Mouse (Mus musculus): ENCODE results near the gene Dhx38. TPM values are rescaled to one million over a fixed set of nuclear protein-coding genes. Genes with fewer than 3 reads are reported as not detected.

Dhx38 gene
- polyA plus RNA-seq, 1 experiment: 19.3 TPM

- no peaks in the 10 kb centered on the region for H3K27me3 ChIP-seq (ENCODE audit: control insufficient read depth, insufficient read depth, insufficient read length)
- H3K4me3 ChIP-seq: no peak overlapping the region
- H3K79me2 ChIP-seq (ENCODE audit: control insufficient read depth, insufficient read depth): no peaks in the 10 kb centered on the region
- no peak overlapping the region for H3K4me2 ChIP-seq (ENCODE audit: low read depth)
- TF ChIP-seq POLR2A (IDR thresholded peaks at IDR 0.05; ENCODE audit: insufficient read length, low read depth) (no peak), MAX (IDR thresholded peaks at IDR 0.05; ENCODE audit: low read depth) (no peak), TCF3 (IDR thresholded peaks at IDR 0.05; ENCODE audit: insufficient read length, low read depth) (no peak)
- H3K36me3 ChIP-seq (ENCODE audit: control insufficient read depth, insufficient read depth): peaks cover 3% of the 10 kb centered on the region
- no peak overlapping the region for H3ac ChIP-seq (ENCODE audit: control insufficient read depth, insufficient read length)
These were observed 25.7 kb upstream of the Dhx38 start for GRCm38 (mm10) chr8:109591367-109591766.

- Histone ChIP-seq H3ac (ENCODE audit: control insufficient read depth, insufficient read length) (no peak overlapping the region), H3K4me3 (no peak overlapping the region), H3K4me2 (ENCODE audit: low read depth) (no peak overlapping the region), H3K27me3 (ENCODE audit: control insufficient read depth, insufficient read depth, insufficient read length) (no peaks in the 10 kb centered on the region), H3K36me3 (ENCODE audit: control insufficient read depth, insufficient read depth) (peaks cover 3% of the 10 kb centered on the region), H3K79me2 (ENCODE audit: control insufficient read depth, insufficient read depth) (no peaks in the 10 kb centered on the region)
- no peak for TF ChIP-seq TCF12 (IDR thresholded peaks at IDR 0.05; ENCODE audit: insufficient read depth, poor library complexity, severe bottlenecking)
- no peak for TF ChIP-seq CEBPB (IDR thresholded peaks at IDR 0.05; ENCODE audit: insufficient read depth, poor library complexity, severe bottlenecking)
- TF ChIP-seq MAX (IDR thresholded peaks at IDR 0.05; ENCODE audit: low read depth): no peak
- TF ChIP-seq TCF3 (IDR thresholded peaks at IDR 0.05; ENCODE audit: insufficient read length, low read depth): no peak
- no peak for TF ChIP-seq E2F4 (IDR thresholded peaks at IDR 0.05; ENCODE audit: insufficient read depth)
- no peak for TF ChIP-seq MYOG (IDR thresholded peaks at IDR 0.05; ENCODE audit: control insufficient read depth in 1 of 3, insufficient read depth in 1 of 3, insufficient read length in 2 of 3, low read depth in 2 of 3)
- no peak for TF ChIP-seq USF1 (IDR thresholded peaks at IDR 0.05; ENCODE audit: low read depth)
- TF ChIP-seq POLR2AphosphoS2 (IDR thresholded peaks at IDR 0.05; ENCODE audit: insufficient read length, low read depth): no peak
- TF ChIP-seq POLR2A (IDR thresholded peaks at IDR 0.05; ENCODE audit: insufficient read length, low read depth): no peak
- TF ChIP-seq REST (IDR thresholded peaks at IDR 0.05; ENCODE audit: insufficient read depth, insufficient read length): no peak
These were observed 25.2 kb upstream of the Dhx38 start for GRCm38 (mm10) chr8:109590901-109591300.

GRCm38 (mm10) chr8:109586972-109587504 is 21.4 kb upstream of the Dhx38 start:
- H3ac ChIP-seq (ENCODE audit: control insufficient read depth, insufficient read length): no peak overlapping the region
- no peaks in the 10 kb centered on the region for H3K36me3 ChIP-seq (ENCODE audit: control insufficient read depth, insufficient read depth)
- no peaks in the 10 kb centered on the region for H3K79me2 ChIP-seq (ENCODE audit: control insufficient read depth, insufficient read depth)
- H3K4me2 ChIP-seq (ENCODE audit: low read depth): no peak overlapping the region
- peaks cover 21% of the 10 kb centered on the region for H3K27me3 ChIP-seq (ENCODE audit: control insufficient read depth, insufficient read depth, insufficient read length)
- TF ChIP-seq TCF3 (IDR thresholded peaks at IDR 0.05; ENCODE audit: insufficient read length, low read depth) (no peak), TCF12 (IDR thresholded peaks at IDR 0.05; ENCODE audit: insufficient read depth, poor library complexity, severe bottlenecking) (no peak), E2F4 (IDR thresholded peaks at IDR 0.05; ENCODE audit: insufficient read depth) (no peak), MYOD1 (IDR thresholded peaks at IDR 0.05; ENCODE audit: control insufficient read depth in 1 of 3, insufficient read length in 2 of 3, low read depth in 2 of 3) (no peak), MYOG (IDR thresholded peaks at IDR 0.05; ENCODE audit: control insufficient read depth in 1 of 3, insufficient read depth in 1 of 3, insufficient read length in 2 of 3, low read depth in 2 of 3) (no peak), SRF (IDR thresholded peaks at IDR 0.05; ENCODE audit: control insufficient read depth, insufficient read length, low read depth) (no peak), REST (IDR thresholded peaks at IDR 0.05; ENCODE audit: insufficient read depth, insufficient read length) (no peak), CEBPB (IDR thresholded peaks at IDR 0.05; ENCODE audit: insufficient read depth, poor library complexity, severe bottlenecking) (no peak), POLR2AphosphoS2 (IDR thresholded peaks at IDR 0.05; ENCODE audit: insufficient read length, low read depth) (no peak)
- H3K4me3 ChIP-seq: no peak overlapping the region

GRCm38 (mm10) chr8:109585652-109586051 is 20.0 kb upstream of the Dhx38 start:
- Histone ChIP-seq H3K36me3 (ENCODE audit: control insufficient read depth, insufficient read depth) (no peaks in the 10 kb centered on the region), H3K4me3 (no peak overlapping the region), H3K4me2 (ENCODE audit: low read depth) (no peak overlapping the region), H3ac (ENCODE audit: control insufficient read depth, insufficient read length) (no peak overlapping the region), H3K79me2 (ENCODE audit: control insufficient read depth, insufficient read depth) (no peaks in the 10 kb centered on the region), H3K27me3 (ENCODE audit: control insufficient read depth, insufficient read depth, insufficient read length) (peaks cover 21% of the 10 kb centered on the region)
- TF ChIP-seq MAX (IDR thresholded peaks at IDR 0.05; ENCODE audit: low read depth): no peak
- TF ChIP-seq SRF (IDR thresholded peaks at IDR 0.05; ENCODE audit: control insufficient read depth, insufficient read length, low read depth): no peak
- TF ChIP-seq TCF12 (IDR thresholded peaks at IDR 0.05; ENCODE audit: insufficient read depth, poor library complexity, severe bottlenecking): no peak
- no peak for TF ChIP-seq MYOD1 (IDR thresholded peaks at IDR 0.05; ENCODE audit: control insufficient read depth in 1 of 3, insufficient read length in 2 of 3, low read depth in 2 of 3)
- no peak for TF ChIP-seq E2F4 (IDR thresholded peaks at IDR 0.05; ENCODE audit: insufficient read depth)
- TF ChIP-seq MYOG (IDR thresholded peaks at IDR 0.05; ENCODE audit: control insufficient read depth in 1 of 3, insufficient read depth in 1 of 3, insufficient read length in 2 of 3, low read depth in 2 of 3): no peak
- TF ChIP-seq USF1 (IDR thresholded peaks at IDR 0.05; ENCODE audit: low read depth): no peak
- TF ChIP-seq POLR2A (IDR thresholded peaks at IDR 0.05; ENCODE audit: insufficient read length, low read depth): no peak
- no peak for TF ChIP-seq CEBPB (IDR thresholded peaks at IDR 0.05; ENCODE audit: insufficient read depth, poor library complexity, severe bottlenecking)
- no peak for TF ChIP-seq TCF3 (IDR thresholded peaks at IDR 0.05; ENCODE audit: insufficient read length, low read depth)
- TF ChIP-seq POLR2AphosphoS2 (IDR thresholded peaks at IDR 0.05; ENCODE audit: insufficient read length, low read depth): no peak
- no peak for TF ChIP-seq REST (IDR thresholded peaks at IDR 0.05; ENCODE audit: insufficient read depth, insufficient read length)

- TF ChIP-seq MAX (IDR thresholded peaks at IDR 0.05; ENCODE audit: low read depth) (no peak), MYOG (IDR thresholded peaks at IDR 0.05; ENCODE audit: control insufficient read depth in 1 of 3, insufficient read depth in 1 of 3, insufficient read length in 2 of 3, low read depth in 2 of 3) (no peak), POLR2A (IDR thresholded peaks at IDR 0.05; ENCODE audit: insufficient read length, low read depth) (no peak), SRF (IDR thresholded peaks at IDR 0.05; ENCODE audit: control insufficient read depth, insufficient read length, low read depth) (no peak), TCF12 (IDR thresholded peaks at IDR 0.05; ENCODE audit: insufficient read depth, poor library complexity, severe bottlenecking) (no peak), REST (IDR thresholded peaks at IDR 0.05; ENCODE audit: insufficient read depth, insufficient read length) (no peak), USF1 (IDR thresholded peaks at IDR 0.05; ENCODE audit: low read depth) (no peak), E2F4 (IDR thresholded peaks at IDR 0.05; ENCODE audit: insufficient read depth) (no peak), MYOD1 (IDR thresholded peaks at IDR 0.05; ENCODE audit: control insufficient read depth in 1 of 3, insufficient read length in 2 of 3, low read depth in 2 of 3) (no peak), CEBPB (IDR thresholded peaks at IDR 0.05; ENCODE audit: insufficient read depth, poor library complexity, severe bottlenecking) (no peak), TCF3 (IDR thresholded peaks at IDR 0.05; ENCODE audit: insufficient read length, low read depth) (no peak), POLR2AphosphoS2 (IDR thresholded peaks at IDR 0.05; ENCODE audit: insufficient read length, low read depth) (no peak)
- Histone ChIP-seq H3K79me2 (ENCODE audit: control insufficient read depth, insufficient read depth) (no peaks in the 10 kb centered on the region), H3K27me3 (ENCODE audit: control insufficient read depth, insufficient read depth, insufficient read length) (peaks cover 21% of the 10 kb centered on the region)
These were observed 19.2 kb upstream of the Dhx38 start for GRCm38 (mm10) chr8:109584830-109585229.

More at GRCm38 (mm10) chr8:109584830-109585229, 19.2 kb upstream of the Dhx38 start:
- no peak overlapping the region for H3ac ChIP-seq (ENCODE audit: control insufficient read depth, insufficient read length)
- no peak overlapping the region for H3K4me3 ChIP-seq
- no peak overlapping the region for H3K4me2 ChIP-seq (ENCODE audit: low read depth)
- no peaks in the 10 kb centered on the region for H3K36me3 ChIP-seq (ENCODE audit: control insufficient read depth, insufficient read depth)
